Comparison of ENCODE assay signal across 9 mouse cellular contexts in genomic region chr12:30596818-30597407, GRCm38 (mm10). TPM values are rescaled to one million over a fixed set of nuclear protein-coding genes. Genes with fewer than 3 reads are reported as not detected.
DNase-seq lines count a peak whose midpoint lies in the region; ATAC-seq lines count a peak whose summit lies in the region.
"Had no signal": no experiment of that assay in that cellular context is flagged by ENCODE, and none has a peak within 500 bp of the region (broad histone marks: within the 10 kb centered on the region; RNA-seq: fewer than 3 reads in every experiment).

No protein-coding gene starts in this region.

- no peaks in the 10 kb centered on the region for H3K4me1 ChIP-seq in kidney, embryonic 16.5 days (ENCODE audit: insufficient read depth, low read length)
- H3K4me1 ChIP-seq in hindbrain, embryonic 11.5 days (replicated peaks; ENCODE audit: control insufficient read depth, insufficient read depth, low read length), result no peaks in the 10 kb centered on the region
- no peaks in the 10 kb centered on the region for H3K4me1 ChIP-seq in midbrain, embryonic 13.5 days (replicated peaks)

- no peak overlapping the region for H3K4me2 ChIP-seq in kidney, embryonic 16.5 days (replicated peaks; ENCODE audit: low read depth, low read length)
- H3K4me2 ChIP-seq in hindbrain, embryonic 11.5 days (replicated peaks; ENCODE audit: low read depth, low read length), result no peak overlapping the region
- no peak overlapping the region for H3K4me2 ChIP-seq in midbrain, embryonic 13.5 days (replicated peaks)

- peak; percentile 42 for DNase-seq in kidney, adult 11 months
- DNase-seq in adrenal gland, adult 8-10 months, result peak; percentile 21
- DNase-seq in embryo, embryonic 9.5 days (ENCODE audit: extremely low spot score), result peak; percentile 54
- peak; percentile 76 for DNase-seq in hindbrain, embryonic 11.5 days (ENCODE audit: low spot score)
- DNase-seq in layer of hippocampus, postnatal 36 days, result peak; percentile 41 to 65
- peak; percentile 41 for DNase-seq in telencephalon, adult 2 months (ENCODE audit: low read depth, low spot score)

- H3K9ac ChIP-seq in kidney, embryonic 16.5 days (replicated peaks; ENCODE audit: low read length), result no peak overlapping the region
- H3K9ac ChIP-seq in hindbrain, embryonic 11.5 days (ENCODE audit: low read depth, low read length), result no peak overlapping the region
- H3K9ac ChIP-seq in midbrain, embryonic 13.5 days (replicated peaks), result no peak overlapping the region

- no peak overlapping the region for H3K27ac ChIP-seq in kidney, embryonic 16.5 days (ENCODE audit: low read length)
- H3K27ac ChIP-seq in hindbrain, embryonic 11.5 days (ENCODE audit: low read depth, low read length), result no peak overlapping the region
- H3K27ac ChIP-seq in midbrain, embryonic 13.5 days, result no peak overlapping the region

- H3K4me3 ChIP-seq in kidney, embryonic 16.5 days (ENCODE audit: low read length), result no peak overlapping the region
- H3K4me3 ChIP-seq in hindbrain, embryonic 11.5 days (ENCODE audit: low read depth, low read length), result no peak overlapping the region
- no peak overlapping the region for H3K4me3 ChIP-seq in midbrain, embryonic 13.5 days (replicated peaks)
- H3K4me3 ChIP-seq: myocyte had no signal

- peaks cover 2% of the 10 kb centered on the region; the same call in 1 of the 2 replicates for H3K36me3 ChIP-seq in kidney, embryonic 16.5 days (ENCODE audit: insufficient read depth, low read length)
- H3K36me3 ChIP-seq in hindbrain, embryonic 11.5 days (ENCODE audit: control insufficient read depth, insufficient read depth, low read length), result no peaks in the 10 kb centered on the region
- H3K36me3 ChIP-seq in midbrain, embryonic 13.5 days, result 0 out of 2 replicates have a peak, but pooled peaks cover under 1% of the 10 kb centered on the region

- H3K9me3 ChIP-seq in kidney, embryonic 16.5 days (ENCODE audit: low read length), result no peaks in the 10 kb centered on the region
- no peaks in the 10 kb centered on the region for H3K9me3 ChIP-seq in hindbrain, embryonic 11.5 days (ENCODE audit: control insufficient read depth, low read length)
- no peaks in the 10 kb centered on the region for H3K9me3 ChIP-seq in midbrain, embryonic 13.5 days

- no peak for ATAC-seq in kidney, embryonic 16.5 days (ENCODE audit: low FRiP score, low TSS enrichment)
- no peak; the same call in 1 of the 2 replicates for ATAC-seq in hindbrain, embryonic 11.5 days (ENCODE audit: low FRiP score)
- peak; percentile 71 for ATAC-seq in midbrain, embryonic 13.5 days

- 38% methylated on average over 8 of the region's 8 CpGs for WGBS in kidney, embryonic 16.5 days
- WGBS in hindbrain, embryonic 11.5 days, result 38% methylated on average over 8 of the region's 8 CpGs
- WGBS in midbrain, embryonic 13.5 days, result 40% methylated on average over 8 of the region's 8 CpGs

- H3K27me3 ChIP-seq in kidney, embryonic 16.5 days (ENCODE audit: insufficient read depth, low read length), result no peaks in the 10 kb centered on the region
- no peaks in the 10 kb centered on the region for H3K27me3 ChIP-seq in hindbrain, embryonic 11.5 days (ENCODE audit: control insufficient read depth, insufficient read depth, low read length)
- H3K27me3 ChIP-seq in midbrain, embryonic 13.5 days, result no peaks in the 10 kb centered on the region

RNA-seq across cellular contexts. Expression of gene Tmem18, which starts 12.7 kb away (rescaled TPM):
- polyA plus RNA-seq in kidney, embryonic 16.5 days (2015; fragmentation: Nextera tagmentation; extraction: Ambion mirVana), result 34.8 and 35.7 TPM in 2 replicates
- total RNA-seq in adrenal gland, adult 8-10 months (2022), result 10 to 100 TPM; 19.5 to 30.1 (median 24.5) TPM
- polyA plus RNA-seq in hindbrain, embryonic 11.5 days (2014; fragmentation: Nextera tagmentation; extraction: Ambion mirVana), result 24.7 and 29.4 TPM in 2 replicates
- total RNA-seq in layer of hippocampus, postnatal 36 days (2021), result 10 to 100 TPM; 37.4 to 39.3 TPM
- polyA plus RNA-seq in midbrain, embryonic 13.5 days (2015; fragmentation: Nextera tagmentation; extraction: Ambion mirVana), result 25.0 and 30.4 TPM in 2 replicates

Comparison
In these comparisons a context has a peak if more than half of its experiments do, and no peak if none do; other contexts are left out.
1. DNase-seq: peak in every context shown above with its lines; median percentile 76 in hindbrain, embryonic 11.5 days; 54 in embryo, embryonic 9.5 days; 53 in layer of hippocampus, postnatal 36 days; 42 in kidney, adult 11 months; 41 in telencephalon, adult 2 months; 21 in adrenal gland, adult 8-10 months.